Mouse (Mus musculus): ENCODE measurements around the gene Ppp1r13l.
A peak's percentile ranks its signal among the peaks of the same experiment; 100 is the strongest.

Gene Ppp1r13l

GRCm38 (mm10) chr7:19365376-19365775 is 5.8 kb downstream of the Ppp1r13l start:
- no peak for DNase-seq (ENCODE audit: low read depth)

- no peak for DNase-seq (ENCODE audit: low read depth)
These were observed 8.8 kb downstream of the Ppp1r13l start for GRCm38 (mm10) chr7:19368380-19368779.

GRCm38 (mm10) chr7:19369823-19370425 is 10.4 kb downstream of the Ppp1r13l start:
- peak; percentile 74 for DNase-seq (ENCODE audit: low read depth)

- no peak for DNase-seq (ENCODE audit: low read depth)
These were observed 13.8 kb downstream of the Ppp1r13l start for GRCm38 (mm10) chr7:19373367-19373766.

GRCm38 (mm10) chr7:19375368-19375767 is 15.8 kb downstream of the Ppp1r13l start:
- no peak for DNase-seq (ENCODE audit: low read depth)

GRCm38 (mm10) chr7:19376019-19376418 is 16.5 kb downstream of the Ppp1r13l start:
- no peak for DNase-seq (ENCODE audit: low read depth)

GRCm38 (mm10) chr7:19378049-19378448 is 18.5 kb downstream of the Ppp1r13l start:
- no peak for DNase-seq (ENCODE audit: low read depth)

- DNase-seq (ENCODE audit: low read depth): peak; percentile 100
These were observed 22.0 kb downstream of the Ppp1r13l start, which contains the start of gene Ercc2 for GRCm38 (mm10) chr7:19381377-19382165. TSS of gene Ercc2 (plus strand) at chr7:19382010.

GRCm38 (mm10) chr7:19382166-19382541 is 22.6 kb downstream of the Ppp1r13l start:
- DNase-seq (ENCODE audit: low read depth): no peak

- DNase-seq (ENCODE audit: low read depth): no peak
These were observed 24.2 kb downstream of the Ppp1r13l start for GRCm38 (mm10) chr7:19383708-19384107.

- DNase-seq (ENCODE audit: low read depth): no peak
These were observed 29.3 kb downstream of the Ppp1r13l start for GRCm38 (mm10) chr7:19388699-19389413.

GRCm38 (mm10) chr7:19394484-19394883 is 34.9 kb downstream of the Ppp1r13l start:
- DNase-seq (ENCODE audit: low read depth): no peak

GRCm38 (mm10) chr7:19399496-19400280 is 40.1 kb downstream of the Ppp1r13l start:
- peak; percentile 86 for DNase-seq (ENCODE audit: low read depth)

GRCm38 (mm10) chr7:19400946-19401345 is 41.4 kb downstream of the Ppp1r13l start:
- DNase-seq (ENCODE audit: low read depth): peak; percentile 48

GRCm38 (mm10) chr7:19402535-19403112 is 43.1 kb downstream of the Ppp1r13l start:
- DNase-seq (ENCODE audit: low read depth): no peak

- peak; percentile 92 for DNase-seq (ENCODE audit: low read depth)
These were observed 44.3 kb downstream of the Ppp1r13l start, which contains the start of gene Klc3 for GRCm38 (mm10) chr7:19403731-19404296. TSS of gene Klc3 (minus strand) at chr7:19404104.

- no peak for DNase-seq (ENCODE audit: low read depth)
These were observed 44.9 kb downstream of the Ppp1r13l start, which contains the start of gene Ckm for GRCm38 (mm10) chr7:19404476-19404875. TSS of gene Ckm (plus strand) at chr7:19404776.

GRCm38 (mm10) chr7:19405417-19405816 is 45.9 kb downstream of the Ppp1r13l start:
- DNase-seq (ENCODE audit: low read depth): peak; percentile 92

GRCm38 (mm10) chr7:19409753-19410152 is 50.2 kb downstream of the Ppp1r13l start:
- no peak for DNase-seq (ENCODE audit: low read depth)

GRCm38 (mm10) chr7:19410766-19411344 is 51.3 kb downstream of the Ppp1r13l start:
- no peak for DNase-seq (ENCODE audit: low read depth)

GRCm38 (mm10) chr7:19411783-19412182 is 52.2 kb downstream of the Ppp1r13l start:
- no peak for DNase-seq (ENCODE audit: low read depth)
